Mouse (Mus musculus): Measurements from ENCODE around the gene Ccn5. TPM values are rescaled to one million over a fixed set of nuclear protein-coding genes. Genes with fewer than 3 reads are reported as not detected.

Gene Ccn5
- 0.10 and 0.26 TPM in 2 replicates for polyA plus RNA-seq (2021; fragmentation: Nextera tagmentation)
- long read RNA-seq, experiment 1, result 0 reads
- long read RNA-seq, experiment 2, partial matches to known transcripts, result 0 of 2 reads
- long read RNA-seq, experiment 2, other reads (novel, unspliced or antisense), result 0 of 2 reads

GRCm38 (mm10) chr2:163820607-163821006, at the start of gene Ccn5:
TSS of gene Ccn5 (plus strand) at chr2:163820861.

GRCm38 (mm10) chr2:163853461-163853901, 32.8 kb downstream of the Ccn5 start, which contains the start of gene Kcnk15:
TSS of gene Kcnk15 (plus strand) at chr2:163853651.

Other genes starting within 250 kb of the Ccn5 start
- 28.7 and 32.1 TPM in 2 replicates for gene Ttpal, start 218.5 kb upstream of the Ccn5 start, polyA plus RNA-seq (2021; fragmentation: Nextera tagmentation)
- 21.2 and 28.1 TPM in 2 replicates for gene Serinc3, start 175.7 kb upstream of the Ccn5 start, polyA plus RNA-seq (2021; fragmentation: Nextera tagmentation)
- 244 and 276 TPM in 2 replicates for gene Pkig, start 162.5 kb upstream of the Ccn5 start, polyA plus RNA-seq (2021; fragmentation: Nextera tagmentation)
- gene Ada, start 70.6 kb upstream of the Ccn5 start, polyA plus RNA-seq (2021; fragmentation: Nextera tagmentation), result 0.48 and 0.70 TPM in 2 replicates
- not detected in 2 replicates for gene Kcnk15, start 32.8 kb downstream of the Ccn5 start, polyA plus RNA-seq (2021; fragmentation: Nextera tagmentation)
- gene Rims4, start 97.8 kb downstream of the Ccn5 start, polyA plus RNA-seq (2021; fragmentation: Nextera tagmentation), result 3.2 and 3.4 TPM in 2 replicates
- 602 and 694 TPM in 2 replicates for gene Ywhab, start 174.1 kb downstream of the Ccn5 start, polyA plus RNA-seq (2021; fragmentation: Nextera tagmentation)
- gene Pabpc1l, start 204.6 kb downstream of the Ccn5 start, polyA plus RNA-seq (2021; fragmentation: Nextera tagmentation), result not detected in 2 replicates
- 18.7 and 21.7 TPM in 2 replicates for gene Stk4, start 249.5 kb downstream of the Ccn5 start, polyA plus RNA-seq (2021; fragmentation: Nextera tagmentation)

Data from layer of hippocampus, adult 6 months (tissue).